Mouse (Mus musculus): Measurements from ENCODE around the gene Ect2l. TPM values are rescaled to one million over a fixed set of nuclear protein-coding genes. Genes with fewer than 3 reads are reported as not detected.
A peak's percentile ranks its signal among the peaks of the same experiment; 100 is the strongest.

The Ect2l gene
- 0.11 TPM in 1 of 2 replicates, not detected in the other for polyA plus RNA-seq (2015; fragmentation: Nextera tagmentation; extraction: Ambion mirVana)

DNA sequence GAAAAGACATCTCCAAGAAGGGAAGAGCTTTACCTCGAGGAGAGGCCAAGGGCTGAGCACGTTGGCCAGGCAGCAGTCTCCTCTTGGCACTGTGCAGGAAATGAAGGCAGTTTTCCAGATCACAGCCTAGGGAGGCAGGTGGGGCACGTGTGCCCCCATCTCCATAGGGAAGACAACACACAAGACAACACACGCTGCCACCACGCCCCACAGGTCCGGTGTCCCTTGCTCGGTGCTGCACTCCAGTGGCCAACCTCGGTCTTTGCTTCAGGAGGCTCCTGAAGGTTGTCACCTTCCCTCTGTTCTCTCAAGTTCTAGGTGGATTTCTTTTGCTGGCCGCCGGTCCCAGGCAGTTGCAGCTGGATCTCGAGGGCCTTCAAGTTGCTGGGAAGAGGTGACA, at the start of gene Ect2l:
Gene Ect2l (minus strand): TSS at position 165 of the 400 bp plus-strand sequence.
- Histone ChIP-seq H3K9me3 (no peaks in the 10 kb centered on the region), H3K4me2 (replicated peaks) (peak within 1 kb of the TSS; percentile 41), H3K27ac (no peak within 1 kb of the TSS), H3K27me3 (replicated peaks) (no peaks in the 10 kb centered on the region), H3K9ac (no peak within 1 kb of the TSS), H3K4me1 (replicated peaks) (peaks cover 4% of the 10 kb centered on the region; the same call in 1 of the 2 replicates), H3K36me3 (no peaks in the 10 kb centered on the region), H3K4me3 (replicated peaks) (no peak within 1 kb of the TSS)
- 10% methylated on average over 11 of the region's 11 CpGs for WGBS
- ATAC-seq = peak; percentile 74

GRCm38 (mm10) chr10:18251345-18251744, 40.7 kb upstream of the Ect2l start:
- WGBS = 62% methylated on average over 4 of the region's 4 CpGs
- no peak overlapping the region for H3K27ac ChIP-seq

DNA sequence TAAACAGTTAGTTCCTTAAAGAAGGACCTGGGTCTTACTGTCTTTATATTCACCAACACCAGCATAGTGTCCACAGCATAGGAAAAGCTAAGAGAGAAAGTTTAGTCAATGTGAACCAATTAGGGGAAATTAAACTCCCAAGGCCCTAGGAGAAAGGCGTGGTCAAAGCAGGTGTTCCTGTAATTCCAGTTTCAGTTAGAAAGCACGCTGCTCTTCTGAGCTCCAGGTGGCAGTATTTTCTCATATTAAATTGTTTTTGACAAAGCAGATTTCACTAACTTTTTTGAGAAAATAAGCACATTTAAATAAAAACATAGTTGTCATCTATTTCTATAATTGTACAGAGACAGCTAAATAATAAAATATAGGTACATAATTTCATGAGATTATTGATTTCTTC, 32.9 kb upstream of the Ect2l start:
- Histone ChIP-seq H3K27me3 (replicated peaks) (no peaks in the 10 kb centered on the region), H3K4me2 (replicated peaks) (no peak overlapping the region), H3K4me3 (replicated peaks) (no peak overlapping the region), H3K36me3 (no peaks in the 10 kb centered on the region), H3K27ac (no peak overlapping the region), H3K9me3 (no peaks in the 10 kb centered on the region), H3K9ac (no peak overlapping the region), H3K4me1 (replicated peaks) (no peaks in the 10 kb centered on the region)
- WGBS = 49% methylated on average over 2 of the region's 2 CpGs
- no peak for ATAC-seq

More at GRCm38 (mm10) chr10:18251345-18251744, 40.7 kb upstream of the Ect2l start:
- H3K36me3 ChIP-seq = no peaks in the 10 kb centered on the region
- no peak overlapping the region for H3K9ac ChIP-seq
- no peaks in the 10 kb centered on the region for H3K27me3 ChIP-seq (replicated peaks)
- no peaks in the 10 kb centered on the region for H3K9me3 ChIP-seq
- ATAC-seq = no peak
- no peak overlapping the region for H3K4me3 ChIP-seq (replicated peaks)
- H3K4me1 ChIP-seq (replicated peaks) = no peaks in the 10 kb centered on the region
- H3K4me2 ChIP-seq (replicated peaks) = no peak overlapping the region

GRCm38 (mm10) chr10:18237191-18237590, 26.5 kb upstream of the Ect2l start:
- WGBS = 87% methylated on average over 7 of the region's 7 CpGs
- Histone ChIP-seq H3K4me1 (replicated peaks) (0 out of 2 replicates have a peak, but pooled peaks cover 4% of the 10 kb centered on the region), H3K9ac (no peak overlapping the region), H3K9me3 (no peaks in the 10 kb centered on the region), H3K27me3 (replicated peaks) (no peaks in the 10 kb centered on the region), H3K4me2 (replicated peaks) (no peak overlapping the region), H3K36me3 (no peaks in the 10 kb centered on the region), H3K27ac (no peak overlapping the region), H3K4me3 (replicated peaks) (no peak overlapping the region)
- ATAC-seq = no peak

DNA sequence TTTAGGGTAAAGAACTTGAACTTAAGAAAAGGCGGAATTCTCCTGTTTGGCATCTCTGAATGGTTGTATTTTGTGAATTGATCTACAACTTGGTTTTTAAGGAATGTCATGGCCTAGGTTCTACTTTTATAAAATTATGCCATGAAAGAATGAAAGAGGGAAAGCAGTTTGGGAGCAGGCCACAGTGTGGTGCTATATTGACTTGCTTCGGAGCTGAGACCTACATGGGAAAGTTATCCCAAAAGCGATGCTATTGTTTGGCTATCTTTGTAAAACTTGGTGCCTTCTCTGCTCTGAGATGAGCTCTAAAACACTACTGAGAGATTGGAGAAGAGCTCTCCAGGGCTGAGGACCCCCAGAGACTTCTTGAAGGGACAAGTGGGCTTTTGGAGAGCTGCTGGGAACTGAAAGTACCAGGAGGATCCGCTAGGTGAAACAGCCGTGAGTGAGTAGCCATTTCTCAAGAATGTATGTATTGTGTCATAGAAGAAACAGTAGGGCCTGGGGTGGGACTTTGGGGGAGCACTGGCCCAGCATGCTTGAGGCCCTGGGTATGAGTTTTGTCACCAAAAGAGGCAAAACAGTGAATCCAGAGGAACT, 25.7 kb upstream of the Ect2l start:
- no peak for ATAC-seq
- H3K27me3 ChIP-seq (replicated peaks) = no peaks in the 10 kb centered on the region
- WGBS = 81% methylated on average over 5 of the region's 5 CpGs
- no peak overlapping the region for H3K27ac ChIP-seq
- 0 out of 2 replicates have a peak, but pooled peaks cover 4% of the 10 kb centered on the region for H3K4me1 ChIP-seq (replicated peaks)
- no peak overlapping the region for H3K4me3 ChIP-seq (replicated peaks)
- H3K9me3 ChIP-seq = no peaks in the 10 kb centered on the region
- H3K4me2 ChIP-seq (replicated peaks) = no peak overlapping the region
- H3K36me3 ChIP-seq = no peaks in the 10 kb centered on the region
- H3K9ac ChIP-seq = no peak overlapping the region

DNA sequence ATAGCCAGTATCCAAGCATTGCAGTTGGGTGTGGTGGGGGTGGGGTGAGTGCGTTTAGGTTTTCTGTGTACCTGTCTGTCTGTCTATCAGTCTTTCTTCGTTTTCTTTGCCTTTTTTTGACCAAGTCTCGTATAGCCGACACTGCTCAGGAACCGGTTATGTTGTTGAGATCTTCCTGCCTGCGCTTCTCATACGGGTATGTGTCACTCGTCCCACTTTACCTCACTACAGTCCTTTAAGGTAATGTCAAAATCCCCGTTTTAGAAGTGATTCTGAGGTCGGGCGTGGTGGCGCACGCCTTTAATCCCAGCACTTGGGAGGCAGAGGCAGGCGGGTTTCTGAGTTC, 24.7 kb upstream of the Ect2l start:
- peak overlapping the region; percentile 70 for H3K4me2 ChIP-seq (replicated peaks)
- 11% methylated on average over 14 of the region's 14 CpGs for WGBS
- H3K9me3 ChIP-seq = no peaks in the 10 kb centered on the region
- no peaks in the 10 kb centered on the region for H3K27me3 ChIP-seq (replicated peaks)
- H3K4me3 ChIP-seq (replicated peaks) = peak overlapping the region; percentile 74
- no peaks in the 10 kb centered on the region for H3K36me3 ChIP-seq
- peak; percentile 55 for ATAC-seq
- 0 out of 2 replicates have a peak, but pooled peaks cover 4% of the 10 kb centered on the region for H3K4me1 ChIP-seq (replicated peaks)
- no peak overlapping the region for H3K27ac ChIP-seq
- peak overlapping the region; percentile 57; the same call in 1 of the 2 replicates for H3K9ac ChIP-seq

GRCm38 (mm10) chr10:18234560-18235401, 24.1 kb upstream of the Ect2l start, which contains the start of gene Ccdc28a:
Ccdc28a (minus strand) TSS chr10:18234998.
- H3K4me3 ChIP-seq (replicated peaks) = peak within 1 kb of the TSS; percentile 74
- peak within 1 kb of the TSS; percentile 57 for H3K9ac ChIP-seq
- H3K36me3 ChIP-seq = no peaks in the 10 kb centered on the region
- peak within 1 kb of the TSS; percentile 70 for H3K4me2 ChIP-seq (replicated peaks)
- H3K27ac ChIP-seq = peak within 1 kb of the TSS; percentile 82
- 0 out of 2 replicates have a peak, but pooled peaks cover 4% of the 10 kb centered on the region for H3K4me1 ChIP-seq (replicated peaks)
- ATAC-seq = peak; percentile 99
- H3K27me3 ChIP-seq (replicated peaks) = no peaks in the 10 kb centered on the region
- no peaks in the 10 kb centered on the region for H3K9me3 ChIP-seq
- 1% methylated on average over 41 of the region's 41 CpGs for WGBS

DNA sequence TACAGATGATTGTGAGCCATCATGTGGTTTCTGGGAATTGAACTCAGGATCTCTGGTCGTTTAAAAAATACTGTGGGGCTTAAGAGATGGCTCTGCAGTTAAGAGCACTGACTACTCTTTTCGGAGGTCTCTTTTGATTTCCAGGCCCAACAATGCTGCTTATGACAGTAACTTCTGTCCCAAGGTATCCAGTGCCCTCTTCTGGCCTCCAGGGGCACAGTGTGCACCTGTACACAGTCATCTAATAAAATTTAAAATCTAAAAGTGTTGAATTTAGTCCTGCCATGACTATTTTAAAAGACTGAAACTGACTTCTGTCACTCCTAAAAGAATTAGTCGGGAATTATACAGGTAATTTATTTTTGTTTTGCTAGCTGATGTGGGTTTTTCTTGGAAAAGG, 23.2 kb upstream of the Ect2l start:
- ATAC-seq = no peak
- no peaks in the 10 kb centered on the region for H3K36me3 ChIP-seq
- H3K27me3 ChIP-seq (replicated peaks) = no peaks in the 10 kb centered on the region
- no peaks in the 10 kb centered on the region for H3K9me3 ChIP-seq
- WGBS = 43% methylated on average over 3 of the region's 3 CpGs
- no peak overlapping the region for H3K4me3 ChIP-seq (replicated peaks)
- 0 out of 2 replicates have a peak, but pooled peaks cover 4% of the 10 kb centered on the region for H3K4me1 ChIP-seq (replicated peaks)
- no peak overlapping the region for H3K9ac ChIP-seq
- peak overlapping the region; percentile 70 for H3K4me2 ChIP-seq (replicated peaks)
- H3K27ac ChIP-seq = no peak overlapping the region

- 88% methylated on average over 3 of the region's 3 CpGs for WGBS
- Histone ChIP-seq H3K36me3 (no peaks in the 10 kb centered on the region), H3K4me2 (replicated peaks) (no peak overlapping the region), H3K9me3 (no peaks in the 10 kb centered on the region), H3K9ac (no peak overlapping the region), H3K4me1 (replicated peaks) (no peaks in the 10 kb centered on the region), H3K27ac (no peak overlapping the region), H3K27me3 (replicated peaks) (no peaks in the 10 kb centered on the region), H3K4me3 (replicated peaks) (no peak overlapping the region)
- no peak for ATAC-seq
Measured at GRCm38 (mm10) chr10:18224386-18224785, 13.7 kb upstream of the Ect2l start.

DNA sequence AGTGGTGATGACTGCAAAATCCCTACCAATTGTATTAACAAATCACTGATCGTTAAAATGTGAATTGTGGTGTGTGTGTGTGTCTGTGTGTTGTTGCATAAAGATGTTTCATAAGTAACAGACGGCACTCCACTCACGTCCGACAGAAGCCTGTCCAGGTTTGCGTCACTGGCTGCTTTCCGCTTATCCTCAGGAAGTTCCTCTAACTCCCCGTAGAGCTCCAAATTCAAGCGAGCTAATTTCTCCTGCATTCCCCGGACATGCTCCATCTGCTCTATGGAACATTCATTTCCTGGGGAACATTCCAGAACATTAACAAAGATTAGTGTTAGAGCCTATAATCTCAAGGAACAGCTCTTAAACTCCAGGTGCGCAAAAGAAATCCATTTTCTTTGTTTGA, 8.7 kb upstream of the Ect2l start:
- Histone ChIP-seq H3K4me2 (replicated peaks) (no peak overlapping the region), H3K27me3 (replicated peaks) (no peaks in the 10 kb centered on the region), H3K27ac (no peak overlapping the region), H3K36me3 (no peaks in the 10 kb centered on the region), H3K4me1 (replicated peaks) (no peaks in the 10 kb centered on the region), H3K9me3 (no peaks in the 10 kb centered on the region), H3K4me3 (replicated peaks) (no peak overlapping the region), H3K9ac (no peak overlapping the region)
- ATAC-seq = no peak
- WGBS = 70% methylated on average over 10 of the region's 10 CpGs

DNA sequence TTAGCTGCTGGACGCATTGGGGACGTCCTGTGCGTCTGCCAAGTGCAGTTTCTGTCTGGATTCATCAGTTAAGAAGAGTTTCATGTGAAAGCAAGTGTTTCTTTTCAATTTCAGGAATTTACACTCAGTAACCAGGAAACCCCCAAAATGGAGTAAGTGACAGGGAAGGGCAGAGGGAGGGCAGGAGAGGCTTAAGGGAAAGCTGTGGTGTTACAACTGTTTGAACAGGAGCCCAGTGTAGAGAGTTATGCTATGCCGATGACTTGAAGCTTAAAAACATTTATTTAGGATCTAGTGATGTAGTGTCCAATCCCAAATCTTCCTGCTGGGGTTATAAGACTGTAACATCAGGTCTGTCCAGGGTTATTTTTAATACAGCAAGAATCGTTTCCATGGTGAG, 3.4 kb upstream of the Ect2l start:
- Histone ChIP-seq H3K9ac (no peak overlapping the region), H3K36me3 (no peaks in the 10 kb centered on the region), H3K27me3 (replicated peaks) (no peaks in the 10 kb centered on the region), H3K4me2 (replicated peaks) (no peak overlapping the region), H3K4me1 (replicated peaks) (peaks cover 4% of the 10 kb centered on the region; the same call in 1 of the 2 replicates), H3K27ac (no peak overlapping the region), H3K4me3 (replicated peaks) (no peak overlapping the region), H3K9me3 (no peaks in the 10 kb centered on the region)
- no peak for ATAC-seq
- WGBS = 76% methylated on average over 5 of the region's 5 CpGs

GRCm38 (mm10) chr10:18213373-18213772, 2.7 kb upstream of the Ect2l start:
- H3K4me2 ChIP-seq (replicated peaks) = no peak overlapping the region
- peaks cover 4% of the 10 kb centered on the region; the same call in 1 of the 2 replicates for H3K4me1 ChIP-seq (replicated peaks)
- WGBS = 76% methylated on average over 4 of the region's 4 CpGs
- no peak overlapping the region for H3K9ac ChIP-seq
- no peaks in the 10 kb centered on the region for H3K36me3 ChIP-seq
- no peaks in the 10 kb centered on the region for H3K9me3 ChIP-seq
- no peak overlapping the region for H3K27ac ChIP-seq
- no peaks in the 10 kb centered on the region for H3K27me3 ChIP-seq (replicated peaks)
- no peak overlapping the region for H3K4me3 ChIP-seq (replicated peaks)
- ATAC-seq = no peak

Measured in intestine, embryonic 15.5 days (tissue).